Mouse (Mus musculus): ENCODE results near the gene Saal1. TPM values are rescaled to one million over a fixed set of nuclear protein-coding genes. Genes with fewer than 3 reads are reported as not detected.
"Not testable (repeated sequence)": the region's sequence is repeated elsewhere in the genome, so short reads cannot be mapped to it uniquely, and the experiment has no call there.

Saal1 gene
- polyA plus RNA-seq (2015; fragmentation: Nextera tagmentation; extraction: Ambion mirVana), result 26.4 and 27.8 TPM in 2 replicates

- H3K9ac ChIP-seq, result peak within 1 kb of the TSS; percentile 85
- peak within 1 kb of the TSS; percentile 42 for H3K4me2 ChIP-seq (replicated peaks)
- H3K27ac ChIP-seq (replicated peaks), result peak within 1 kb of the TSS; percentile 86
- ATAC-seq (ENCODE audit: insufficient number of reproducible peaks, low FRiP score, low TSS enrichment, low read depth), result peak; percentile 95
- H3K9me3 ChIP-seq (replicated peaks), result no peaks in the 10 kb centered on the region
- H3K4me1 ChIP-seq, result peaks cover 6% of the 10 kb centered on the region; the same call in 1 of the 2 replicates
- peak within 1 kb of the TSS; percentile 80 for H3K4me3 ChIP-seq (replicated peaks)
- H3K36me3 ChIP-seq, result peaks cover 21% of the 10 kb centered on the region
- H3K27me3 ChIP-seq, result no peaks in the 10 kb centered on the region
- WGBS, result under 1% methylated on average over 38 of the region's 38 CpGs
Measured at GRCm38 (mm10) chr7:46710390-46710844, at the start of gene Saal1. Saal1 (minus strand) TSS chr7:46710680.

- H3K27ac ChIP-seq (replicated peaks), result no peak within 1 kb of the TSS
- H3K9me3 ChIP-seq (replicated peaks), result no peaks in the 10 kb centered on the region
- WGBS, result 62% methylated on average over 3 of the region's 3 CpGs
- H3K27me3 ChIP-seq, result no peaks in the 10 kb centered on the region
- no peak within 1 kb of the TSS for H3K4me2 ChIP-seq (replicated peaks)
- H3K4me3 ChIP-seq (replicated peaks), result no peak within 1 kb of the TSS
- H3K36me3 ChIP-seq, result no peaks in the 10 kb centered on the region
- no peak for ATAC-seq (ENCODE audit: insufficient number of reproducible peaks, low FRiP score, low TSS enrichment, low read depth)
- H3K4me1 ChIP-seq, result no peaks in the 10 kb centered on the region; the same call in 1 of the 2 replicates
- no peak within 1 kb of the TSS for H3K9ac ChIP-seq
Measured at GRCm38 (mm10) chr7:46751490-46751889, 41.0 kb upstream of the Saal1 start, which contains the start of gene Saa2. Saa2 (plus strand) TSS chr7:46751790.

- no peak overlapping the region for H3K4me3 ChIP-seq (replicated peaks)
- no peaks in the 10 kb centered on the region for H3K36me3 ChIP-seq
- 37% methylated on average over 3 of the region's 3 CpGs for WGBS
- H3K9me3 ChIP-seq (replicated peaks), result no peaks in the 10 kb centered on the region
- no peak overlapping the region for H3K9ac ChIP-seq
- no peaks in the 10 kb centered on the region; the same call in 1 of the 2 replicates for H3K4me1 ChIP-seq
- no peak overlapping the region for H3K27ac ChIP-seq (replicated peaks)
- ATAC-seq (ENCODE audit: insufficient number of reproducible peaks, low FRiP score, low TSS enrichment, low read depth), result no peak
- H3K27me3 ChIP-seq, result no peaks in the 10 kb centered on the region
- no peak overlapping the region for H3K4me2 ChIP-seq (replicated peaks)
Measured at GRCm38 (mm10) chr7:46748459-46748858, 38.0 kb upstream of the Saal1 start.

- no peak overlapping the region for H3K9ac ChIP-seq
- H3K27me3 ChIP-seq, result no peaks in the 10 kb centered on the region
- ATAC-seq (ENCODE audit: insufficient number of reproducible peaks, low FRiP score, low TSS enrichment, low read depth), result no peak
- WGBS, result 71% methylated on average over 7 of the region's 7 CpGs
- no peak overlapping the region for H3K4me3 ChIP-seq (replicated peaks)
- no peak overlapping the region for H3K4me2 ChIP-seq (replicated peaks)
- H3K4me1 ChIP-seq, result no peaks in the 10 kb centered on the region
- H3K36me3 ChIP-seq, result no peaks in the 10 kb centered on the region
- no peaks in the 10 kb centered on the region for H3K9me3 ChIP-seq (replicated peaks)
- no peak overlapping the region for H3K27ac ChIP-seq (replicated peaks)
Measured at GRCm38 (mm10) chr7:46746381-46746780, 35.9 kb upstream of the Saal1 start.

- Histone ChIP-seq H3K9ac (no peak overlapping the region), H3K9me3 (replicated peaks) (no peaks in the 10 kb centered on the region), H3K4me1 (no peaks in the 10 kb centered on the region), H3K27ac (replicated peaks) (no peak overlapping the region), H3K27me3 (no peaks in the 10 kb centered on the region), H3K36me3 (no peaks in the 10 kb centered on the region), H3K4me2 (replicated peaks) (no peak overlapping the region), H3K4me3 (replicated peaks) (no peak overlapping the region)
- no peak for ATAC-seq (ENCODE audit: insufficient number of reproducible peaks, low FRiP score, low TSS enrichment, low read depth)
- WGBS, result 67% methylated on average over 3 of the region's 3 CpGs
Measured at GRCm38 (mm10) chr7:46745816-46746215, 35.3 kb upstream of the Saal1 start.

- not testable (repeated sequence) for H3K36me3 ChIP-seq; H3K4me2 ChIP-seq (replicated peaks); H3K9ac ChIP-seq; H3K9me3 ChIP-seq (replicated peaks); H3K4me3 ChIP-seq (replicated peaks); H3K27me3 ChIP-seq; H3K4me1 ChIP-seq; ATAC-seq (ENCODE audit: insufficient number of reproducible peaks, low FRiP score, low TSS enrichment, low read depth); H3K27ac ChIP-seq (replicated peaks)
- WGBS, result 71% methylated on average over 3 of the region's 3 CpGs
Measured at GRCm38 (mm10) chr7:46742880-46743279, 32.4 kb upstream of the Saal1 start, which contains the start of gene Saa1. Saa1 (minus strand) TSS chr7:46742980.

- H3K4me1 ChIP-seq, result not testable (repeated sequence)
- 77% methylated on average over 5 of the region's 5 CpGs for WGBS
Measured at GRCm38 (mm10) chr7:46740041-46740440, 29.6 kb upstream of the Saal1 start.

GRCm38 (mm10) chr7:46738561-46739460 is 28.3 kb upstream of the Saal1 start:
- ATAC-seq (ENCODE audit: insufficient number of reproducible peaks, low FRiP score, low TSS enrichment, low read depth), result no peak
- Histone ChIP-seq H3K4me1 (no peaks in the 10 kb centered on the region), H3K9me3 (replicated peaks) (no peaks in the 10 kb centered on the region), H3K36me3 (no peaks in the 10 kb centered on the region), H3K9ac (no peak overlapping the region), H3K4me2 (replicated peaks) (no peak overlapping the region), H3K27ac (replicated peaks) (no peak overlapping the region), H3K27me3 (no peaks in the 10 kb centered on the region), H3K4me3 (replicated peaks) (no peak overlapping the region)
- WGBS, result 75% methylated on average over 12 of the region's 12 CpGs

More at GRCm38 (mm10) chr7:46740041-46740440, 29.6 kb upstream of the Saal1 start:
- H3K36me3 ChIP-seq; ATAC-seq (ENCODE audit: insufficient number of reproducible peaks, low FRiP score, low TSS enrichment, low read depth); H3K9ac ChIP-seq; H3K4me2 ChIP-seq (replicated peaks); H3K9me3 ChIP-seq (replicated peaks); H3K27ac ChIP-seq (replicated peaks); H3K27me3 ChIP-seq; H3K4me3 ChIP-seq (replicated peaks): not testable (repeated sequence)

- WGBS, result 75% methylated on average over 2 of the region's 2 CpGs
- H3K4me2 ChIP-seq (replicated peaks), result no peak overlapping the region
- H3K4me3 ChIP-seq (replicated peaks), result no peak overlapping the region
- ATAC-seq (ENCODE audit: insufficient number of reproducible peaks, low FRiP score, low TSS enrichment, low read depth), result no peak
- no peaks in the 10 kb centered on the region for H3K27me3 ChIP-seq
- H3K4me1 ChIP-seq, result no peaks in the 10 kb centered on the region
- H3K9me3 ChIP-seq (replicated peaks), result no peaks in the 10 kb centered on the region
- H3K36me3 ChIP-seq, result no peaks in the 10 kb centered on the region
- H3K9ac ChIP-seq, result no peak overlapping the region
- H3K27ac ChIP-seq (replicated peaks), result no peak overlapping the region
Measured at GRCm38 (mm10) chr7:46734983-46735382, 24.5 kb upstream of the Saal1 start.

GRCm38 (mm10) chr7:46732458-46732857 is 22.0 kb upstream of the Saal1 start, which contains the start of gene Saa4:
Saa4 (minus strand) TSS chr7:46732603.
- Histone ChIP-seq H3K36me3 (no peaks in the 10 kb centered on the region), H3K4me2 (replicated peaks) (no peak within 1 kb of the TSS), H3K27ac (replicated peaks) (no peak within 1 kb of the TSS), H3K9me3 (replicated peaks) (no peaks in the 10 kb centered on the region), H3K27me3 (no peaks in the 10 kb centered on the region), H3K9ac (no peak within 1 kb of the TSS), H3K4me1 (no peaks in the 10 kb centered on the region), H3K4me3 (replicated peaks) (no peak within 1 kb of the TSS)
- ATAC-seq (ENCODE audit: insufficient number of reproducible peaks, low FRiP score, low TSS enrichment, low read depth), result no peak
- 86% methylated on average over 4 of the region's 4 CpGs for WGBS

GRCm38 (mm10) chr7:46727584-46727983 is 17.1 kb upstream of the Saal1 start:
- Histone ChIP-seq H3K4me3 (replicated peaks) (no peak overlapping the region), H3K4me2 (replicated peaks) (no peak overlapping the region), H3K4me1 (no peaks in the 10 kb centered on the region), H3K27me3 (no peaks in the 10 kb centered on the region), H3K27ac (replicated peaks) (no peak overlapping the region), H3K9me3 (replicated peaks) (no peaks in the 10 kb centered on the region), H3K9ac (no peak overlapping the region), H3K36me3 (no peaks in the 10 kb centered on the region)
- no peak for ATAC-seq (ENCODE audit: insufficient number of reproducible peaks, low FRiP score, low TSS enrichment, low read depth)
- WGBS, result 78% methylated on average over 1 of the region's 1 CpGs

Measured in embryonic facial prominence, embryonic 15.5 days (tissue).